Mouse (Mus musculus) midbrain, embryonic 12.5 days (tissue): ENCODE data around the gene Lrmda. TPM values are rescaled to one million over a fixed set of nuclear protein-coding genes. Genes with fewer than 3 reads are reported as not detected.
"Not testable (repeated sequence)": the region's sequence is repeated elsewhere in the genome, so short reads cannot be mapped to it uniquely, and the experiment has no call there.

Experiments used
- ATAC-seq: fragments of 200-750 bp; cut with Nextera tagmentation; 2 replicates; pipeline ENCODE4 v1.8.0; 2017; ENCODE audit warnings: low read depth, moderate TSS enrichment, moderate library complexity; ENCODE audit not compliant: low FRiP score
- H3K27ac ChIP-seq: fragments of 300-500 bp; sonication (generic); replicated peaks from 2 replicates; pipeline ENCODE4 v1.5.1; 2016; ENCODE audit warnings: mild to moderate bottlenecking
- H3K27me3 ChIP-seq: fragments of 300-500 bp; sonication (generic); 2 replicates; pipeline ENCODE4 v1.6.1; 2016; ENCODE audit warnings: mild to moderate bottlenecking
- H3K36me3 ChIP-seq: fragments of 300-500 bp; sonication (generic); 2 replicates; pipeline ENCODE4 v1.6.1; 2016
- H3K4me1 ChIP-seq: fragments of 300-500 bp; sonication (generic); 2 replicates; pipeline ENCODE4 v1.6.1; 2016
- H3K4me2 ChIP-seq: fragments of 300-500 bp; sonication (generic); replicated peaks from 2 replicates; pipeline ENCODE4 v1.6.1; 2016; ENCODE audit warnings: mild to moderate bottlenecking, moderate library complexity
- H3K4me3 ChIP-seq: fragments of 300-500 bp; sonication (generic); 2 replicates; pipeline ENCODE4 v1.5.1; 2016; ENCODE audit warnings: mild to moderate bottlenecking
- H3K9ac ChIP-seq: fragments of 300-500 bp; sonication (generic); replicated peaks from 2 replicates; pipeline ENCODE4 v1.6.1; 2016; ENCODE audit warnings: mild to moderate bottlenecking, moderate library complexity
- H3K9me3 ChIP-seq: fragments of 300-500 bp; sonication (generic); 2 replicates; pipeline ENCODE4 v1.6.1; 2016; ENCODE audit warnings: mild to moderate bottlenecking
- WGBS: fragments of 180-500 bp; shearing (Covaris S2); methylation state at CpG from one replicate; pipeline ENCODE4 v1.1.7; 2016; 5-methylcytosine and 5-hydroxymethylcytosine counted together
- polyA plus RNA-seq: library from polyadenylated mRNA; unstranded; fragments of >200 nt; fragmentation: Nextera tagmentation; extraction: Ambion mirVana; gene quantifications from 2 replicates; pipeline ENCODE4 v1.2.1, GENCODE M21; 2016

Lrmda gene
- polyA plus RNA-seq, 1 experiment from 2014 or later: not detected

GRCm38 (mm10) chr14:22801714-22802113 is 782.2 kb downstream of the Lrmda start:
- not testable (repeated sequence) for H3K9me3 ChIP-seq, H3K4me3 ChIP-seq, H3K4me1 ChIP-seq, H3K4me2 ChIP-seq, H3K9ac ChIP-seq, ATAC-seq, H3K36me3 ChIP-seq, H3K27ac ChIP-seq
- 77% methylated on average over 4 of the region's 4 CpGs for WGBS
- H3K27me3 ChIP-seq: peaks cover 11% of the 10 kb centered on the region; the same call in 1 of the 2 replicates

- peaks cover 43% of the 10 kb centered on the region for H3K27me3 ChIP-seq
- H3K36me3 ChIP-seq: no peaks in the 10 kb centered on the region
- peaks cover 26% of the 10 kb centered on the region for H3K4me1 ChIP-seq
- under 1% methylated on average over 3 of the region's 3 CpGs for WGBS
- no peak overlapping the region for H3K4me3 ChIP-seq
- H3K9me3 ChIP-seq: no peaks in the 10 kb centered on the region
- ATAC-seq: peak; percentile 44; the same call in 1 of the 2 replicates
- peak overlapping the region; percentile 49; the same call in 1 of the 2 replicates for H3K9ac ChIP-seq
- peak overlapping the region; percentile 65 for H3K4me2 ChIP-seq
- H3K27ac ChIP-seq: peak overlapping the region; percentile 63; the same call in 1 of the 2 replicates
These were observed 787.8 kb downstream of the Lrmda start for GRCm38 (mm10) chr14:22807324-22807723.

DNA sequence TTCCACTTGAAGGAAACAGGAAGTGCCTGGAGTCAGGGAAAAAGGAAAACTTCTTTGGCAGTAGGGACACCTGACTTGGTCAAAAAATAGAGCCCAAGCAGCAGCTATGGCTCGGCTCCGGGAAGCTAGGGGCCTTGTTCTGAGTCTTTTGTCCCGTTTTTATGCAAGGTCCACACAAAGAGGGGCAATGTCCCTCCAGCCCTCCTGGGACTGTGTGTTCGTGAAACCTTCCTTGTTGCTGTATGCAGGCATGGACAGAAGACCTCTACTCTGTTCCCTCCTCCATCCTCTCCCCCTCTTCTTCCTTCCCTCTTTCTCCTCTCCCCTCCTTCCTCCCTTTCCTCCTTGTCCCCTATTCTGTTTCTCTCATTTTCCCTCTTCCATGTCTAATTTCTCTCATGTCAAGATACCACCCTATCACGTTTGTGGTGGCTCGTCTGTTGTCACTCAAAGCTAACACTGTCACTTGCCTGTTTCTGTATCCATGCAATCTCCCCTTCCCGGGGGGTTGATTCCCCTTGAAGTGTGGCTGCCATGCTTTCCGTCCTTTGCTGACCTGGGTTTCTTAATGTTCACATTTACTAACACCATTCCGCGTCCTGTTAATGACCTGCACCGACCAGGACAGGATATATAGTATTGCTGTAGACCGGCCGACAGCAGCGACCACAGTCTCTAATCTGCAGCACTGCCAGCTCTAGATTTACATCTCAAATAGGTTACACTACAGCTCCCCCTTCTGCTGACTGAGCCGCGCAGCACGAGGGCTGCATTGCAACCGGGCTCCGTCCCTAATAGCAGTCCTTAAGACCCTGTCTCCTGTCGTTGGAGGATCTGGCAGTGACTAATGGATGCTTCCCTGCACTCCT is 788.4 kb downstream of the Lrmda start:
- no peaks in the 10 kb centered on the region for H3K36me3 ChIP-seq
- WGBS: under 1% methylated on average over 20 of the region's 20 CpGs
- H3K27me3 ChIP-seq: peaks cover 41% of the 10 kb centered on the region
- ATAC-seq: peak; percentile 91
- no peaks in the 10 kb centered on the region for H3K9me3 ChIP-seq
- H3K4me2 ChIP-seq: peak overlapping the region; percentile 65
- peak overlapping the region; percentile 49; the same call in 1 of the 2 replicates for H3K9ac ChIP-seq
- H3K4me3 ChIP-seq: peak overlapping the region; percentile 33
- peak overlapping the region; percentile 63 for H3K27ac ChIP-seq
- H3K4me1 ChIP-seq: peaks cover 28% of the 10 kb centered on the region

GRCm38 (mm10) chr14:22808595-22809166 is 789.2 kb downstream of the Lrmda start:
- H3K36me3 ChIP-seq: no peaks in the 10 kb centered on the region
- no peak overlapping the region for H3K9ac ChIP-seq
- no peak overlapping the region; the same call in 1 of the 2 replicates for H3K27ac ChIP-seq
- H3K4me3 ChIP-seq: no peak overlapping the region
- H3K9me3 ChIP-seq: no peaks in the 10 kb centered on the region
- 16% methylated on average over 5 of the region's 5 CpGs for WGBS
- peak; percentile 71 for ATAC-seq
- H3K4me2 ChIP-seq: peak overlapping the region; percentile 65; the same call in 1 of the 2 replicates
- peaks cover 35% of the 10 kb centered on the region for H3K4me1 ChIP-seq
- peaks cover 38% of the 10 kb centered on the region for H3K27me3 ChIP-seq

DNA sequence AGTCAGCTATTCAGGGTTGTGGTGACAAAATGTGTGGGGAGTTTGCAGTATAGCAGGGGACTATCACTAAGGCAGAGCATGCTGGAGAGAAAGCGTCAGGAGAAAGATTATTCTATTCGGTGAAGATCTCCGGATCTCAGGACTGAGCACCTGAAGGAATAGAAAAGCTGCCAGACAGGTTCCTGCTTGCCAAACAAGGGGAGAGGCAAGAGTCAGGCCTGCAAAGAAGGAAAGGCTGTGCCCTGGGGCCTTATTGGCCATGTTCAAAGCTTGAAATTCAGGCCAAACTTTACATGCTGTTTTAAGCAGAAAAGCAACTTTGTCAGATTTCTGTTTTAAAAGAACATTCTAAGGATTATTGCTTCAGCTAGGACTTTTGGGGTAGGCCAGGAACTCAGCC is 789.7 kb downstream of the Lrmda start:
- Histone ChIP-seq H3K9ac (no peak overlapping the region), H3K4me1 (peaks cover 37% of the 10 kb centered on the region), H3K4me3 (no peak overlapping the region), H3K36me3 (no peaks in the 10 kb centered on the region), H3K27ac (no peak overlapping the region), H3K9me3 (no peaks in the 10 kb centered on the region), H3K27me3 (peaks cover 38% of the 10 kb centered on the region), H3K4me2 (no peak overlapping the region)
- no peak for ATAC-seq
- WGBS: 47% methylated on average over 3 of the region's 3 CpGs

DNA sequence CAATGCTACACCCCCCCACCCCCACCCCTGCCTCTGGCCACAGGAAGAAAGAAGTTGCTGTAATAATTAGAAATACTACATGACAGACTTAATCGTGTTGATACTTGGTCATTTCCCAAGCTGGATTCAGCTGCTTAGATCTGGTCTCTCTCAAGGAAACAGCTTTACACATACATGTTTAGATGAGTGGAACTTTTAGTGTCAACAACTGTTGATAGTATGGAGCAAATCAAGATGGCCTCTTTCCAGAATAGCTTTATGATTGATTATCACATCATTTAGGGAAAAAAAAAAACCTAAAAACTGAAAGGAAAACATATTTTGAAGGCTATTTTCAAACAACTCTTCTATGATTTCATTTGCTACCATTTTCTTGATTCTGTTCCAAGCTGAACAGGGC is 791.0 kb downstream of the Lrmda start:
- peaks cover 37% of the 10 kb centered on the region for H3K4me1 ChIP-seq
- ATAC-seq: no peak
- peaks cover 49% of the 10 kb centered on the region for H3K27me3 ChIP-seq
- H3K9me3 ChIP-seq: no peaks in the 10 kb centered on the region
- H3K36me3 ChIP-seq: no peaks in the 10 kb centered on the region
- H3K4me3 ChIP-seq: no peak overlapping the region
- 61% methylated on average over 1 of the region's 1 CpGs for WGBS
- H3K9ac ChIP-seq: no peak overlapping the region
- no peak overlapping the region for H3K27ac ChIP-seq
- no peak overlapping the region for H3K4me2 ChIP-seq

DNA sequence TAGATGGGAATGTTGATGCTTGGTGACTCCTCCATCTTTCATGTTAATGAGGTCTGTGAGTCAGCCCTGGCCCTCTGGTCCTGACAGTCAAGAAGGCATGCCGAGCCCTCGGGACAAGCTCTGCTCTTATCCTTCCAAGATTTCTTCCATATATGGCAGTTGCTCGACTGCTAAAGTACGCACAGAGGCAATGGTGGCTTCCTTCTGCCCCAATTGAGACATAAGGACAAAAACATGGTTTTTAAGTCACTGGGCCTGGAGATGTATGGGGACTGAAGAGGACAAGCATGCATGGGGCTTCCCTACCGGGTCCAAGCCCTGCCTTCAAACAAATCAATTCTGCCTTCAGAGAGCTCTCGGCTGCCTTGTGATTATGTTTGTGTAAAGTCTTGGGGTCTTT is 793.3 kb downstream of the Lrmda start:
- Histone ChIP-seq H3K4me1 (peaks cover 22% of the 10 kb centered on the region), H3K27ac (no peak overlapping the region)

GRCm38 (mm10) chr14:22813389-22813788 is 793.9 kb downstream of the Lrmda start:
- ATAC-seq: no peak
- H3K27ac ChIP-seq: no peak overlapping the region
- H3K9me3 ChIP-seq: no peaks in the 10 kb centered on the region
- H3K36me3 ChIP-seq: no peaks in the 10 kb centered on the region
- WGBS: 3% methylated on average over 7 of the region's 7 CpGs
- peaks cover 51% of the 10 kb centered on the region for H3K27me3 ChIP-seq
- peak overlapping the region; percentile 25 for H3K4me2 ChIP-seq
- H3K4me1 ChIP-seq: peaks cover 17% of the 10 kb centered on the region
- no peak overlapping the region for H3K9ac ChIP-seq
- H3K4me3 ChIP-seq: no peak overlapping the region

More for the DNA sequence above, 793.3 kb downstream of the Lrmda start:
- Histone ChIP-seq H3K27me3 (peaks cover 51% of the 10 kb centered on the region), H3K4me3 (no peak overlapping the region), H3K9me3 (no peaks in the 10 kb centered on the region), H3K36me3 (no peaks in the 10 kb centered on the region), H3K4me2 (no peak overlapping the region), H3K9ac (no peak overlapping the region)
- ATAC-seq: no peak
- whole genome bisulfite sequencing: 9% methylated on average over 6 of the region's 6 CpGs

DNA sequence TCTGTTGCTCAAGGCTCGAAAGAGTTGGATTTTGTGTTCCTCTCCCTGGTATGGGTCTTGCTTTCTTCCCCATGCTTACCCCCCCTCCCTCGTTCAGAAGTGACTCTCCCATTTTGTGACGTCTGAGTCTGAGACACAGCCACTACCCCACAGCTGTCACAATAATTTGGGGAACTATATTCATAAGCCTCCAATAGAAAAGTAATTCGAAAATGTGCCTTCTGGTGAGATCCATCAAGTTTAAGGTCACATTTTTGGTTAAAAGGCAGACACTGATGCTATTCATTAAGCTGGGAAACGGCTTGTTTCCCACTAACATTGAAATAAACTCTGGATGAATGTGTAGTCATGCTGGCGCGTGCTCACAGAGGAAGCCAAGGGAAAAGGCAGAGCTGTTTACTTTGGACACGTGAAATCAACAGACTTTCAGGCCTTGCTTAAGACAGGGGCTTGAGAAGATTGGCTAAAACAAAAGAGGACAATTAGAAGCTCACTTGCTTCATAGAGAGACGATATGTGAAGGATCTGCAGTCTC is 795.4 kb downstream of the Lrmda start:
- 56% methylated on average over 9 of the region's 9 CpGs for WGBS
- Histone ChIP-seq H3K27ac (no peak overlapping the region), H3K9ac (no peak overlapping the region), H3K4me3 (no peak overlapping the region), H3K4me2 (no peak overlapping the region), H3K9me3 (no peaks in the 10 kb centered on the region), H3K36me3 (no peaks in the 10 kb centered on the region), H3K4me1 (peaks cover 11% of the 10 kb centered on the region; the same call in 1 of the 2 replicates), H3K27me3 (peaks cover 38% of the 10 kb centered on the region)
- ATAC-seq: no peak

GRCm38 (mm10) chr14:22817346-22818201 is 798.1 kb downstream of the Lrmda start:
- Histone ChIP-seq H3K4me3 (no peak overlapping the region), H3K4me2 (no peak overlapping the region), H3K27ac (no peak overlapping the region), H3K27me3 (peaks cover 23% of the 10 kb centered on the region), H3K9me3 (no peaks in the 10 kb centered on the region), H3K36me3 (no peaks in the 10 kb centered on the region), H3K4me1 (peaks cover 11% of the 10 kb centered on the region; the same call in 1 of the 2 replicates), H3K9ac (no peak overlapping the region)
- no peak for ATAC-seq
- 74% methylated on average over 6 of the region's 6 CpGs for WGBS

GRCm38 (mm10) chr14:22818202-22818530 is 798.7 kb downstream of the Lrmda start:
- Histone ChIP-seq H3K9me3 (no peaks in the 10 kb centered on the region), H3K27ac (no peak overlapping the region), H3K36me3 (no peaks in the 10 kb centered on the region), H3K27me3 (peaks cover 23% of the 10 kb centered on the region), H3K9ac (no peak overlapping the region), H3K4me1 (peaks cover 7% of the 10 kb centered on the region; the same call in 1 of the 2 replicates), H3K4me2 (no peak overlapping the region), H3K4me3 (no peak overlapping the region)
- no peak for ATAC-seq
- 65% methylated on average over 3 of the region's 3 CpGs for whole genome bisulfite sequencing
